In genomic region chr17:44612641-44613040, GRCm38 (mm10) we compare ENCODE assay signal across 18 mouse cellular contexts.
A peak's percentile ranks its signal among the peaks of the same experiment; 100 is the strongest.
DNase-seq lines count a peak whose midpoint lies in the region; ATAC-seq lines count a peak whose summit lies in the region.
"Had no signal": no experiment of that assay in that cellular context is flagged by ENCODE, and none has a peak within 500 bp of the region (broad histone marks: within the 10 kb centered on the region; RNA-seq: fewer than 3 reads in every experiment).

No protein-coding gene starts in this region.

- ATAC-seq in midbrain, embryonic 11.5 days (ENCODE audit: low FRiP score), result no peak
- ATAC-seq in megakaryocyte progenitor cell, adult 5-6 weeks (replicated peaks; ENCODE audit: poor library complexity), result no peak

- H3K4me3 ChIP-seq in midbrain, embryonic 11.5 days (ENCODE audit: low read depth, low read length), result no peak overlapping the region
- H3K4me3 ChIP-seq in midbrain, embryonic 10.5 days, result no peak overlapping the region
- H3K4me3 ChIP-seq: neural tube, embryonic 12.5 days; stomach, embryonic 15.5 days had no signal

- peak; percentile 43 for DNase-seq in cerebellum, adult 9-10 months
- DNase-seq in cerebellum, postnatal 4 days (ENCODE audit: low spot score in 2 of 2), result no peak
- peak; percentile 77 for DNase-seq in midbrain, embryonic 11.5 days (ENCODE audit: low spot score, missing footprints)
- no peak for DNase-seq in midbrain, embryonic 10.5 days (ENCODE audit: low spot score)
- peak; percentile 35 for DNase-seq in embryo, embryonic 10 days (ENCODE audit: low spot score)
- peak; percentile 47 for DNase-seq in mesoderm, embryonic 11.5 days (ENCODE audit: low read depth, low spot score)
- no peak for DNase-seq in heart, postnatal 36 days
- DNase-seq: gastrocnemius, postnatal 14 days; heart, postnatal 4 days; lung, postnatal 10 days; midbrain, embryonic 14.5 days; retina, postnatal 1 day; thymus, postnatal 4 days had no signal

- no peak overlapping the region for H3K27ac ChIP-seq in midbrain, embryonic 11.5 days (ENCODE audit: low read depth, low read length)
- no peak overlapping the region for H3K27ac ChIP-seq in midbrain, embryonic 10.5 days (replicated peaks)
- H3K27ac ChIP-seq: neural tube, embryonic 12.5 days; stomach, embryonic 15.5 days had no signal

- no peaks in the 10 kb centered on the region for H3K4me1 ChIP-seq in midbrain, embryonic 11.5 days (ENCODE audit: control insufficient read depth, insufficient read depth, low read length)
- H3K4me1 ChIP-seq in midbrain, embryonic 10.5 days, result peaks cover 16% of the 10 kb centered on the region
- H3K4me1 ChIP-seq: neural tube, embryonic 12.5 days had no signal

- H3K36me3 ChIP-seq in midbrain, embryonic 11.5 days (ENCODE audit: control insufficient read depth, insufficient read depth, low read length), result no peaks in the 10 kb centered on the region
- no peaks in the 10 kb centered on the region for H3K36me3 ChIP-seq in midbrain, embryonic 10.5 days
- H3K36me3 ChIP-seq: neural tube, embryonic 12.5 days; stomach, embryonic 15.5 days had no signal

- H3K9ac ChIP-seq in midbrain, embryonic 11.5 days (ENCODE audit: low read length), result no peak overlapping the region
- H3K9ac ChIP-seq: neural tube, embryonic 12.5 days; stomach, embryonic 15.5 days had no signal

- H3K4me2 ChIP-seq in midbrain, embryonic 11.5 days, result no peak overlapping the region
- H3K4me2 ChIP-seq: heart, embryonic 11.5 days; liver, embryonic 11.5 days; neural tube, embryonic 12.5 days; stomach, embryonic 15.5 days had no signal

- intact Hi-C loops in heart, postnatal 36 days (cut with DNase I), result no loop called here

- WGBS in midbrain, embryonic 11.5 days, result 71% methylated on average over 8 of the region's 8 CpGs
- 69% methylated on average over 8 of the region's 8 CpGs for WGBS in midbrain, embryonic 10.5 days

- H3K9me3 ChIP-seq in midbrain, embryonic 11.5 days (ENCODE audit: control insufficient read depth, low read length), result no peaks in the 10 kb centered on the region
- H3K9me3 ChIP-seq in midbrain, embryonic 10.5 days (replicated peaks), result no peaks in the 10 kb centered on the region
- H3K9me3 ChIP-seq: neural tube, embryonic 12.5 days; stomach, embryonic 15.5 days had no signal

- H3K27me3 ChIP-seq in midbrain, embryonic 11.5 days (ENCODE audit: control insufficient read depth, insufficient read depth, low read length), result no peaks in the 10 kb centered on the region
- no peaks in the 10 kb centered on the region for H3K27me3 ChIP-seq in midbrain, embryonic 10.5 days (ENCODE audit: low read depth, poor library complexity, severe bottlenecking)
- H3K27me3 ChIP-seq: neural tube, embryonic 12.5 days; stomach, embryonic 15.5 days had no signal

Comparison
In these comparisons a context has a peak if more than half of its experiments do, and no peak if none do; other contexts are left out.
1. DNase-seq: peak in cerebellum, adult 9-10 months (single experiment), midbrain, embryonic 11.5 days (single experiment), embryo, embryonic 10 days (single experiment) and mesoderm, embryonic 11.5 days (single experiment); none in cerebellum, postnatal 4 days (0 of 2), midbrain, embryonic 10.5 days (single experiment) and heart, postnatal 36 days (0 of 2).